Mouse (Mus musculus) liver, adult (tissue): ENCODE results near the gene Eif2b2.

Source experiments
- GATA4 ChIP-seq: IDR thresholded peaks from 2 replicates; pipeline ENCODE4 v1.6.1; 2014; ENCODE audit warnings: mild to moderate bottlenecking, low read length; ENCODE audit not compliant: insufficient replicate concordance

The Eif2b2 gene

DNA sequence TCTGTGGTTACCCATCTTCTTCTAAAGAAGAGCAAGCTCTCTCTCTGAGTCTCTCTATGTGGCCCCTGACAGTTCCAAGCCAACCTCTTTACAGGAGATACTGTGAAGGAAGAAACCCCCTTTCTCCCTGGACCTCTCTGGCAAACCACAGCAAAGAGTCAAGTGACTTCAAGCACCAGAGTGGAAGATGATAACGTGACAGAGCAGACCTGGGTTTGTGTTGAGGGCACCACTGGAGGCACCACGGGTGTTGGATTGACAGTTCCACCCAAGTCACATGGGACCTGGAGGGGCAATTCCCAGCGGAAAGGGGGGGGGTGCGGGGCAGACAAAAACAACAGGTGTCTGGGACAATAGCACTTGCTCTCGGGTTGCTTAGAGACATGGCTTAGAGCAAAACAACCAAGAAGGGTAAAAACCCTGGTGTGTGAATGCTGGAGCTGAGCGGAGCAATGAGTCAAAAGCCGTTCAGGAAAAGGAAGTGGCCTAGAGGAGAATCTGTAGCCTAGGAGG is 10.5 kb upstream of the Eif2b2 start:
- TF ChIP-seq GATA4: no peak

DNA sequence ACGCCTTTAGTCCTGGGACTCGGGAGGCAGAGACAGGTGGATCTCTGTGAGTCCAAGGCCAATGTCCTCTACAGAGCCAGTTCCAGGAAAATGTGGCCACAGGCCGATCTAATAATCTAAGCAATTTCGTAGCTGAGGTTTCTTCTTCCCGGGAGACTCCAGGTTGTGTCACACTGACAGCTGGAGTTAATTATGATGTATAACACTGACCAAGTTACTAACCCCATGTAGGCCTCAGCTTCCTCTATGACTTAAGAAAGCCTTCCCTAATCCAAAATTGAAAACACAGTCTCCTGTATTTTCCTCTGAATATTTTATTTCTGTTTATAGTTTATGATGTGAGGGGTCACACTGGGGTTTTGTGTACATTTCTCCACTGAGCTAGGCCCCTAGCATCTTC is 4.2 kb upstream of the Eif2b2 start:
- TF ChIP-seq GATA4: no peak

DNA sequence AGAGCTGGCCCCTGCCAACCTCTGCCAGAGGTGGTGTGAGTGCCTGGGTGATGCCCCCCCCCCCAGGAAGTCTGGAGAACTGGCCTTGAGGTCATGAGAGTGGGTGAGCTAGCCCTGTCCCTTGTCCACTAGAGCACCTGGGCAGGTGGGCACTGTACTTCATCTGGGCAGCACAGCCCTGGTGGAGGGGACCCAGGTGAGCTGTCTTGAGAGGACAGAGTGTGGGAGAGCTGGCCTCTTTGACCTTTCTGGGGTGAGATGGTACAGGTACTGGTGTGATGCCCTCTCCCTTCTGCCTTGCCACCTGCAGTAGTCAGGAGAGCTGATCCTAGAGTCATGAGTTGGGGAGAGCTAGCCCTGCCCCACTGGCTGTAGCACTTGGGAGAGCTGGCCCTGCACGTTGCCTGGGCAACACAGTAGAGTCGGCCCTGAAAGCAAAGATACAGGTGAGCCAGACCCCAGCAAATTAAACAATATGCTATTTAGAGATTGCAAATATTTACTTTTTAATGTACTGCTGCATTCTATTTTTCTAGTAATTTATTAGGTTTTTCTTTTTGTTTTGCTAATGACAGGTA is 1.5 kb upstream of the Eif2b2 start:
- no peak for TF ChIP-seq GATA4

DNA sequence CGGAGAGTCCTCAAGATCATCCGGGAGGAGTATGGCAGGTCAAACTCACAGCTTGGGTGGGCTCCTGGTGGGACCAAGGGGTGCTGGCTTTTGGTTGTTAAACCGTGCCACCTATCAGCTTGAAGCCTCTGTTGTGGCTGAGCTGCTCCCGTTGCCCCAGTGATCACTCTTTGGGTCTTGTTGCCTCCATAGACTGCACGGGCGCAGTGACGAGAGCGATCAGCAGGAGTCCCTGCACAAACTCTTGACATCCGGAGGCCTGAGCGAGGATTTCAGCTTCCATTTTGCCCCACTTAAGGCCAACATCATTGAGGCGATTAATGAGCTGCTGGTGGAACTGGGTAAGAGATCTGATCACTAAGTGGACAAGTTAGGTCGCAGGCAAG is 617 bp downstream of the Eif2b2 start:
- no peak for TF ChIP-seq GATA4

DNA sequence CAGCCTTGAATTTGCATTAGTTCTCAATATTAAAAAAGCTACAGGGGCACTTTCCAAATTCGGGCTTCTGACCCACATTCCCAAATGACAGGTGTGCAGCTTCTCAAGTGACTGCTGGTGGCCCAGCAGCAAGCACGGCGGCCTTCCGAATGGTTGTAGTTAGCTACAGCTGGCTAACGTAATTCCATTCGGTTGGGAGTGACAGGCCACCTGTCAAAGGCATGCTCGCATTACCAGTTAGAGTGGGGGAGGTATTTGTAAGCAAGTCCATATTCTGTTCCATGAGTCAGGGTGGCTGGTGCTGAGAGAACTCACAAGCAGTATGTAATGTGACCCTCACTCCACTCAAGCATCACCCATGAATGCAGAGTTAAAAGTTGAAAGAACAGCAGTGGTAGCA is 7.9 kb downstream of the Eif2b2 start:
- no peak for TF ChIP-seq GATA4

DNA sequence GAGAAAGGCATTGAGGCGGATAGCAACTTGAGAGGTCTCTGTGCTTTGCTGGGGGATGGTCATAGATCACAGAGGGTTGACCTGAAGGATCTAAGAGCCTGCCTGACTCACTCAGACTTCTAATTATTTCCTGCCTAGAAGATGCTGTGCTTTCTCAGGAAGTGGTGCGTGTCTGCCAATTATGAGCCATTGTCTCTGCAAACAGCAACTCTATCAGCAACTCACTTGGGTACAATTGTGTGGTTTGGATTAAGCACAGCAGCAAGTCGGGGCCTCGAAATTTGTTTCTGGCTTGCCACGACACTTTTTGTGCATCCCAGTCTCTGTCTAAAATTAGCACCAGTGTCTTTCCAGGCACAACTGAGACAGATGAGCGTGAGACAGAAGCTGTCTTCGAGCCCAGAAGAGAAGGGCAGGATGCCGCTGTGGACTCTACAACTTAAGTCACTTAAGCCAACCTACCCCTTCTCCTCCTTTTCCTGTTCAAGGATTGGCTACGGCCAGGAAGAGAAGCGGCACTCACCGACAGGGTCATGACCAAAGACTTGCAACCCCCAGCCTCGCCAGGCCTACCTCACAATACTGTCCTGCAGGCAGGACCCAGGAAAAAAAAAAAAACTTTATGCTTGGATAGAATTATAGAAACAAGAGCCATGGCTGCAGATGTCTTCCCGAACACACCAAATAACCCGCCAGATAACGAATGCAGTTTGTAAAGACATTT is 8.8 kb downstream of the Eif2b2 start:
- no peak for TF ChIP-seq GATA4

DNA sequence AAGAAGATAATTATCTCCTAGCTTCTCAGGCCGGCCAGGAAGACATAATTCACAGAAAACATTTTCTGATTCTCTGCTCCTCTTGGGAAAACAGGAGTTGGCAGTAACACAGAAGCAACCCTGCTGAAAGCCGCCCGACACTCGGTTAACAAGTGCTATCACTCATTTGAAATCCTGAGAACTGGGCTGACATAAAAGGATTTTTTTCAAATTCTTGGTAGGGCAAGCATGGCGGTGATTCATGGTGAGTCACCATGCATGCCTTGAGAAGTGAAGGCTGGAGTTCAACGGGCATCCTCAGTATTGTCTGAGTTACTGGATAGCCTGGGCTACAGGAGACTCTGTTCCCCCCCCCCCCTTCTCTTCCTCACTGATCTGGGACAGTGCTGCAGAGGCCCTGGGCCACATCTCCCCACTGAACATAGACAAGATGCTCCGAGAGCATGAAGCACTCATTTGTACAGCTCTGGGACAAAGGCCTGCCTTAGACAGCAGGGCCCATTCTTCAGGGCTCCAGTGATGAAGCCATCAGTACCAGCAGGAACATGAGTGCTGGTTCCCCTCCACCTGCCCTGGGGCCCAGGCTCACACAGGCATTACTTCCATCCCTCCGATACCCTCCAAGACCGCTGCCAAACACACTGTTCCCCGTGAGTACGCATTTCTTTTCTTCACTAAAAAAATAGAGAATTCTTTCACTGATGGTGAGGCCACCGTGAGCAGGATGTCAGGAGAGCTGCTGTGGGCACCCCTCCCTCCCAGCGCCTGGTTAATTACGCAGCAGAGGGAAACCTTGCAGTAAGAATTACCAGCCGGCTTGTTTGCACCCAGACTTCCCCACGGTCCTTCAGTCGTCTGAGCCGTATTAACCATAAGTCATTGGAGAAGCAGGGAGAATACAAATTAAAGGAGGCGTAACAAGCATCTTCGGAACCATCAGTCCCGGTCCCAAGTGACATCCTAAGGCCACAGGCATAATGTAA is 14.4 kb downstream of the Eif2b2 start:
- no peak for TF ChIP-seq GATA4

DNA sequence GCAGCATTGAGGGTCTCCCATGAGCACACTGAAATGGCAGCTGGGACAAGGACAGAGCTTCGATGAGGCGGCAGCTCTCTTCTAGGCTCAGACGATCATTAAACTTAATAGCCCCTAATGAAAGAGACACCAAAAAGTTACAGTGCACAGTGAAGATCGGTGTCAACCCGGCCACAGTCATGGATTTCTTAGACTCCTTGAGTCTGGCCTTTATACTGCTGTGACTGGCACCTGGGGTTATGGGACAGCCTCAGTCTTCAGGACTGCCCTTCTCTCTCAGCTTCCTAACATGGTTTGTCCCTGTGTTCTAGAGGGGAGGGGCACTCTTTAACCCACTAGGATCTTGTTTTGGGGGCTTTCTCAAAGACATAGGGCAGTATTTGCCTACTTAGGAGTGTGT is 18.3 kb downstream of the Eif2b2 start:
- no peak for TF ChIP-seq GATA4

DNA sequence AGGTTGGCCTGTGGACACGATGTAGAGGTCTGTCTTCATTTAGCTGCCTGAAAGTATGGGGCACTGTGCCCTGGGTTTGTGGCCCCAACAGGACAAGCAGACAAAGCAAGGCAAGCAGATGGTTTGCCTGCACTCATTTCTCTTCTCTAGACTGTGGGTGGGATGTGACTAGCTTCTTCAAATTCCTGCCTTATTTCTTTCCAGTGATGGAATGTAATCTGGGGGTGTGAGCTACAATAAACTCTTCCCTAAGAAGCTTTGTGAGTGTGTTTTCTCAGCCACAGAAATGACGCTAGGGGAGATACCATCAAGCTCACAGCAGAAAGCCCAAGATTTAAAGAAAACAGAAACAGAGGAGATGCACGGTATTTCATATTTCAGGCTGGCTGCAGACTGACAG is 32.8 kb downstream of the Eif2b2 start:
- no peak for TF ChIP-seq GATA4

DNA sequence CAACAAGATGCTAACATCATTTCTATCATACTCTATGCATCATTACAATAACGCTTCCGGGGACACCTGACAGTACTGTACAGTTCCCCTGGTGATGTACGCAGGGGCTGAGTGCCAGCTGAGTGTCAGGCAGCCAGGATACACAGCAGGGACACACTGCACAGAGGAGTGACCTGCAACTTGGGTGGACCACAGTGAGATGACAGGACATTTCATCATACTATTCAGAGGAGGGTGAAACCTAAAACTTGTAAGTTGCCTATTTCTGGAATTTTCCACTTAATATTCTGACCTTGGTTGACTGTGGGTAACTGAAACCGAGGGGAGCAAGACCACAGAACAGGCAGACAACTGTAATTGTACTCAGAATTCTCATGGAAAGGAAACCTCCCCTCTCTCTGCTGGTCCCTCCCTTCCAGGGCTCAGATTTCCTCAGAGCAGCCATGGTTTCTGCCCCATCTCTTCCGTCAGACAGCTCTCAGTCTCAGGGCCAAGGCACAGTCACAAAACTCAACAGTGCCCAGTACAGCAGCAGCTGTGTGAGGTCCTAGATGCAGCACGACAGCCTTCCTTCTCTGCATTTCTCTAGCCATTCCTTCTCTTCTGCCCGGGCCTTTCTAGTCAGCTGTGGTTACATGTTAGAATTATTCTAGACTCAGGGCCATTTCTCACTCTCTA is 36.9 kb downstream of the Eif2b2 start:
- no peak for TF ChIP-seq GATA4

DNA sequence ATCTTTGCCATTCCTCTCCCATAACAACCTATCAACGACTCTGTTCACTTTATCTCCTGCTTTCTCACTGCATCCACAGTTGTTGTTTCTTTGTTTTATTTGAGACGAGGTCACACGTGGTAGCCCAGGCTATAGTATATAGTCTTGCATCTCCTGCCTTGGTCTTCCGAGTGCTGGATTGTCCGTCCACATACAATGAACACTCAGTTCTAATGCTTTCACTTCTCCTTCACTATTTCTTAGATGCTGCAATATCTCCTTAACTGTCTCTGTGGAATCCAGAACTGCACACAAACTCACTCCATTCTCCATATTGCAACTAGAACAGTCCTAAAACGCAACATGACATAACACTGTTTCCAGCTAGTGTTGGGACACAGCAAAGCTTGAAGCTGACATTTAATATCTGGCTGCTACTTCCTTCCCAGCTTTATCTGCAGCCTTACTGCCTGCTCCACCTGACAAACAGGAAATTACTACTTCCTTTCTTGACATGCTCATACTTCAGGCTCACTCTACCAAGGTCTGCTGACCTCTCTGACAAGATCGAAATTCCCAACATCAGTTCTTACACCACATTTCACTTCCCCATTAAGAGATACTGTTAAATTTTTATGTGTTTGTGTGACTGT is 37.8 kb downstream of the Eif2b2 start:
- TF ChIP-seq GATA4: peak; percentile 85; the same call in 1 of the 2 replicates

DNA sequence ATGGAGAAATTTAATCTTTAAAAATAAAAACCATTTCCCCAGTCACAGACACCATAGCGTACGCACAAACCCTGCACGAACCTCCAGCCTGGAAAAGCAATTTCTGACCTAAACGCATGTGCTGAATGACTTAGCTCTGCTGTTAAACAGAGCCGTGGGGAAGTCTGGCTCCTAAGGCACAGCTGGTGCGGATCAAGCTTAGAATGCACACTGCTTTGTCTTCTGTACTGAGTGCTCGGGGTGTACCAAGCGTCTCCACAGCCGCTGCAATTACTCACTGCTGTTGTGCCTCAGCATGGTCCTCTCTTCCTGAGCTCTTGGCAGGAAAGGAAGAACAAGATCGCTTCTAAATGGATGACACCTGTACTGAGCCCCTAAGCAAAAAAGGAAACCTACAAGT is 43.2 kb downstream of the Eif2b2 start:
- no peak for TF ChIP-seq GATA4

DNA sequence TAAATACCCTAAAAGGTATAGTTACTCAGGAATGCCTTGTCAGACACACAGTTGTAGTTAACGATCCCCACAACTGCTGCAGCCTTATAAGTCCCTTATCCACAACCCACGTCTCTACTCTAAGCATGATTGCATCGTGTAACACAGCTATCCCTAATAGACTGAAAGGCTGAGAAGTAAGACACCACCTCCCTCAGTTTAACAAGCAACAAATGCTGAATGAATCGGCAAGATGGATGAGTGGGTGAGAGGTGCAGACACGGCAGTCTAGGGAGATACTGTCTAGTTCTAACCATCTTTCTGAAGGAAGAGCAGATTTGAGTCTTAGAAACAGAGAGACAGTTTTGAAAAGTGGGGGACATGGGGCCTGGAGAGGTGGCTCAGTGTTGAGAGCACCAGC is 43.9 kb downstream of the Eif2b2 start:
- TF ChIP-seq GATA4: no peak

DNA sequence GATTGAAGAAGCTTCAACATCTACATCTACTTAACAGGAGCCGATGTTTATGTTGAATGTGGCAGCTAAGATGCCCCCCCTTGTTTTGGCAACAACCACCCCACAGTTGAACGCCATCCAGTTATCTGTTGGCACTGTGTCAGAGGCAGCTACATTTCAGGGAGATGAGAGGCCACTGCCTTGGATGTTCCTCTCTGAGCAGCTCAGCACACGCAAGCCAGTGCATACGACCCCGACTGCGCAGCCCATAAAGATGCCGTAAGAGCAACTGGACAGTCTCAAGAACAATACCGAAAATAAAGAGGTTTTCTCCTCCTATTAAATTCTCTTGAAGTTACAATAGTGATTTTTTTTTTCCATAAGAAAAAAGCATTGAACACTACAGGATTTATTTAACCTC is 45.2 kb downstream of the Eif2b2 start:
- TF ChIP-seq GATA4: no peak

DNA sequence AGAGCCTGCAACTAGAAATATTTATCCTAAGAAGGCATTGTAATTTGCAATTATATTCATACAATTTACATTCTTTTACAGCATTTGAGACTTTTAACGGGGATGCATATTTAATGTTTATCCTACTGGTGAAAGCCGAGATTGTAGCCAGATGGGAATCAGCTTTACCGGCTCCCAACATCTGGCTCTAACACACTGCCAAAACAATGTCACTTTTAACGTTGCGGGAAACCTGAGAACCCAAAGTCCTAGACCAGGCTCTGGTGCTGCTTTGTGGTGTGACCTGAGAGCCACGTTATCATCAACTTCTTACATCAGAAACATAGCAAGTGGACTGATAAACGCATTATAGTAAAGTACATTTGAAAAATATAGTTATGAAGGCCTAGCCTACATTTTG is 45.7 kb downstream of the Eif2b2 start:
- TF ChIP-seq GATA4: no peak
